Mouse (Mus musculus) forebrain, embryonic 15.5 days (tissue): ENCODE measurements around the gene Txnip. TPM values are rescaled to one million over a fixed set of nuclear protein-coding genes. Genes with fewer than 3 reads are reported as not detected.

ENCODE experiments used
- ATAC-seq: fragments of 200-750 bp; cut with Nextera tagmentation; replicated peaks from 2 replicates; pipeline ENCODE4 v1.8.0; 2017; ENCODE audit warnings: mild to moderate bottlenecking, moderate TSS enrichment, moderate library complexity
- H3K27ac ChIP-seq: fragments of 300-500 bp; sonication (generic); replicated peaks from 2 replicates; pipeline ENCODE4 v1.5.1; 2015; ENCODE audit warnings: mild to moderate bottlenecking, inconsistent platforms
- H3K27me3 ChIP-seq: fragments of 300-500 bp; sonication (generic); 2 replicates; pipeline ENCODE4 v1.6.1; 2015; ENCODE audit warnings: inconsistent platforms
- H3K36me3 ChIP-seq: fragments of 300-500 bp; sonication (generic); 2 replicates; pipeline ENCODE4 v1.6.1; 2015; ENCODE audit warnings: mild to moderate bottlenecking, inconsistent platforms
- H3K4me1 ChIP-seq: fragments of 300-500 bp; sonication (generic); 2 replicates; pipeline ENCODE4 v1.6.1; 2015; ENCODE audit warnings: inconsistent platforms
- H3K4me2 ChIP-seq: fragments of 300-500 bp; sonication (generic); replicated peaks from 2 replicates; pipeline ENCODE4 v1.6.1; 2015; ENCODE audit warnings: mild to moderate bottlenecking, inconsistent platforms
- H3K4me3 ChIP-seq: fragments of 300-500 bp; sonication (generic); 2 replicates; pipeline ENCODE4 v1.5.1; 2015; ENCODE audit warnings: mild to moderate bottlenecking, inconsistent platforms
- H3K9ac ChIP-seq: fragments of 300-500 bp; sonication (generic); replicated peaks from 2 replicates; pipeline ENCODE4 v1.6.1; 2015; ENCODE audit warnings: mild to moderate bottlenecking, inconsistent platforms
- H3K9me3 ChIP-seq: fragments of 300-500 bp; sonication (generic); 2 replicates; pipeline ENCODE4 v1.6.1; 2016; ENCODE audit warnings: inconsistent platforms
- WGBS: fragments of 180-500 bp; shearing (Covaris S2); methylation state at CpG from one replicate; pipeline ENCODE4 v1.1.7; 2015; ENCODE audit warnings: mixed read lengths; 5-methylcytosine and 5-hydroxymethylcytosine counted together
- polyA plus RNA-seq: library from polyadenylated mRNA; unstranded; fragments of >200 nt; fragmentation: Nextera tagmentation; extraction: Ambion mirVana; gene quantifications from 2 replicates; pipeline ENCODE4 v1.2.1, GENCODE M21; 2015

Txnip gene
- polyA plus RNA-seq, 1 experiment from 2014 or later, result 68.4 TPM

DNA sequence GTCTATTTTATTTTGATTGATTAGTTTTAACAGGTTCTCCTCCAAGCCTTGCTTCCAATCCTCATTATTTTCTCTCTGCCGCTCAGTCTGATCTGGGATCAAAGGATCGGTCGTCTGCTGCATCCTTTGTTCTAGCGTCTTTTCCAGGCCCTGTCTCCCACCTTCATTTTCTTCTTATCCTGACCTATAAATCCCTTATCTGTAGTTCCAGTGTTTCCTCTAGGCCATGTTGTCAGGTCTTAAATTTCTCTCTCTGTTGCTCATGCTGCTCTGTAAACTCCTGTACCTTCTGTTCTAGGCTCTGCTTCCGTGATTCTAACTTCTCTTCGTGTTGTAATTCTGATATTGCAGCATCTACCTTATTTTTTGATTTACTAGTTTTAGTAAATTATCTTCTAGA lies 17.0 kb upstream of the Txnip start:
- H3K4me2 ChIP-seq, result no peak overlapping the region
- H3K36me3 ChIP-seq, result no peaks in the 10 kb centered on the region
- 23% methylated on average over 6 of the region's 6 CpGs for WGBS
- H3K27me3 ChIP-seq, result no peaks in the 10 kb centered on the region
- H3K4me1 ChIP-seq, result 0 out of 2 replicates have a peak, but pooled peaks cover 2% of the 10 kb centered on the region
- H3K9ac ChIP-seq, result no peak overlapping the region
- no peak overlapping the region for H3K4me3 ChIP-seq
- no peak for ATAC-seq
- H3K9me3 ChIP-seq, result no peaks in the 10 kb centered on the region
- no peak overlapping the region for H3K27ac ChIP-seq

DNA sequence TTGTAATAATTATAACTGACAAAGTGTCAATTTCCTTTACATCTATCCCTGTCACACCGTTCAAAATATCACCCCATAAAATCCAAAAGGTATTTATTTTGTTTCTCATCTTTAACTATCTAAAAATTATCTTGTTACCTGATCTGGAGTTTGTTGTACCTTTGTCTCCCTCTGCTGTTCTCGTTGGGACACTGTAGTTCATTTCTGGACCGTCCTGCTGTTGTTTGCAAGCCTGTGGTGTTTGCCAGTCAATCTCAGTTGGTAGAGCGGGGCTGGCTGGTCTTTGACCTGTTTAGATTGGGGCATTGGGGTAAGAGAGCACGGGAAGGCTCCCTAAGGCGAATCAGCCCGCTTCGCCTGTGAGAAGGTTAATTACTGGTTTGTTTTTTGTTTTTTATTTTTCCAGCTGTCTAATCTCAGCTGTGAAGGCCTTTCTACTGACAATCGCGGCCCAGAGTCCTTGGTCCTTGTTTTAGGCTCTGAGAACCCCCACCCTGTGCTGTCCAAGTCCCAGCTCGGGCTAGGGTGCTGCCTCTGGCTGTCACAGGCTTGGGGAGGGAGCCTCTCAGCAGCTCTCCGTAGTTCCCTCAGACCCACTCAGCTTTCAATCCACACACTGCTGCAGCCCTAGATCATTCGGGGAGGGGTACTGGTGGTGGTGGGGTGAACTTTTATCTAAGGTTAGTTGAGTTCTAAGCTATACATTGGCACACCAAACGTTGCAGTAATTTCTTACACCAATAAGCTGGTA lies 16.3 kb upstream of the Txnip start:
- H3K4me3 ChIP-seq, result no peak overlapping the region

DNA sequence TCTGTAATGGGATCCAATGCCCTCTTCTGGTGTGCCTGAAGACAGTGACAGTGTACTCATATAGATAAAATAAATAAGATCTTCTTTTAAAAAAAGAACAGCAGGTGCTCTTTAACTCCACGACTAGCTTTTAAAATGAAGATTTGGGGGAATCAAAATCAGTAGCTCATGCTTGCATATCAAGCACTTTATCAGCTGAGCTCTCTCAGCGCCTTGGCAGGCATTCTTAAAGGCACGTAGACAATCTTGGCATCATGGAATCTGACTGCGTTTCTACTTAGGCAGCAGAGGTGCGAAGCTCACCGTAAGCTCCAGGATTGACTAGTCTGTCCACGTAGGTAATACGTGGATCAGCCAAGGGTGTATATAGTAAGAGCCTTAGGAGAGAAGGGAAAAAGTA lies 15.2 kb upstream of the Txnip start:
- Histone ChIP-seq H3K4me1 (peaks cover 2% of the 10 kb centered on the region; the same call in 1 of the 2 replicates), H3K36me3 (no peaks in the 10 kb centered on the region), H3K4me3 (no peak overlapping the region), H3K9me3 (no peaks in the 10 kb centered on the region), H3K27ac (no peak overlapping the region), H3K9ac (no peak overlapping the region), H3K27me3 (no peaks in the 10 kb centered on the region), H3K4me2 (no peak overlapping the region)
- no peak for ATAC-seq
- WGBS, result 77% methylated on average over 8 of the region's 8 CpGs

More for the DNA sequence above, 16.3 kb upstream of the Txnip start:
- no peaks in the 10 kb centered on the region for H3K27me3 ChIP-seq
- WGBS, result 17% methylated on average over 14 of the region's 14 CpGs
- H3K9ac ChIP-seq, result 0 out of 2 replicates have a peak overlapping the region, but pooled peaks have one; percentile 4
- H3K36me3 ChIP-seq, result no peaks in the 10 kb centered on the region
- no peak overlapping the region for H3K27ac ChIP-seq
- ATAC-seq, result no peak
- H3K4me2 ChIP-seq, result no peak overlapping the region
- H3K9me3 ChIP-seq, result no peaks in the 10 kb centered on the region
- H3K4me1 ChIP-seq, result 0 out of 2 replicates have a peak, but pooled peaks cover 2% of the 10 kb centered on the region

DNA sequence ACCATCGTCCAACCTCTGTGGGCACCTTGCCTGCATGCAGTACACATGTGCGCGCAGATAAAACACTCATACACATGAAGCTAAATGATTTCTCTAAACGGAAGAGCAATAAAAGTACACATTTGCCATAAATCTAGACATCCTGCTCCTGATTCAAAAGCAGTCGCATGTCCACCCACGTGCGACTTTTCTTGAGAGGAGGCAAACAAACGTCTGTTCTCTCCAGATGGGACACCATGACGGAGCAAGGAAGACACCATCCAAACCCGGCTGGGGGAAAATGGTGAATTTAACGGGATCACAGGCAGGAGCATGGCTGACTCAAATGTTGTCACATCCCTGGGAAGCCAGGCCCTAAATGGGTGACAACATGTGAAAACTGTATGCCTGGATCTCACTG lies 14.4 kb upstream of the Txnip start:
- no peak overlapping the region for H3K27ac ChIP-seq
- no peak for ATAC-seq
- no peak overlapping the region for H3K4me3 ChIP-seq
- H3K36me3 ChIP-seq, result no peaks in the 10 kb centered on the region
- H3K4me2 ChIP-seq, result no peak overlapping the region
- no peaks in the 10 kb centered on the region for H3K9me3 ChIP-seq
- H3K27me3 ChIP-seq, result no peaks in the 10 kb centered on the region
- no peak overlapping the region for H3K9ac ChIP-seq
- H3K4me1 ChIP-seq, result peaks cover 2% of the 10 kb centered on the region; the same call in 1 of the 2 replicates
- WGBS, result 85% methylated on average over 11 of the region's 11 CpGs

DNA sequence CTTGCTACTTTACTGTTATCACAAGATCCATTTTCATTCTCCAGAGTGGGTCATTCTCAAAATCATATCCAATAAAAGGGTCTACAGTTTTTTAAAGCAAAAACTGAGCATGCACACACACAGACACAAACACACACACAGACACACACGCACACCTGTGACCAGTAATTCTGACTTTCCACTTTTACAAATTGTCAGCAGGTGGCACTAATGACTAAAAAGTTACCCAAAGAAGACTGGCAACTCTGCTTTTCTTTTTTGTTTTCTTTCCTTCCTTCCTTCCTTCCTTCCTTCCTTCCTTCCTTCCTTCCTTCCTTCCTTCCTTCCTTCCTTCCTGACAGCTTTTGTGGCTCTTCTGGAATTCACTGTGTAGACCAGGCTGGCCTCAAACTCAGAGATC lies 12.2 kb upstream of the Txnip start:
- WGBS, result 38% methylated on average over 1 of the region's 1 CpGs
- Histone ChIP-seq H3K27me3 (no peaks in the 10 kb centered on the region), H3K36me3 (no peaks in the 10 kb centered on the region), H3K4me3 (no peak overlapping the region), H3K4me1 (peaks cover 2% of the 10 kb centered on the region; the same call in 1 of the 2 replicates), H3K4me2 (no peak overlapping the region), H3K9me3 (no peaks in the 10 kb centered on the region), H3K27ac (no peak overlapping the region), H3K9ac (no peak overlapping the region)
- no peak for ATAC-seq

DNA sequence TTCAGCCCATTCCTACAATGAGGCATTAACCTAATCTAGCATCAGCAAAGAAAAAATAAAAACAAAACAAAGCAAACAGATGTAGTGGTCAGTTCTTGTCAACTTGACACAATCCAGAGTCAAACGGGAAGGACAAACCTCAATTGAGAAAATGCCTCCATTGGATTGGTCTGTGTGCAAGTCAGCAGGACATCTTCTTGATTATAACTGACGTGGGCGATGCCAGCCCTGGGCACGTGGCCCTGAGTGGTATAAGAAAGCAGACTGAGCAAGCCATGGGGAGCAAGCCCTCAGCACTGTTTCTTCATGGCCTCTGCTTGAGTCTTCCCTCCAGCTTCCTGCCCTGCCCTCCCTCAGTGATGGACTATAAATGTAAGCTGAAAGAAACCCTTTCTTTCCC lies 10.9 kb upstream of the Txnip start:
- Histone ChIP-seq H3K27me3 (no peaks in the 10 kb centered on the region), H3K27ac (no peak overlapping the region), H3K4me3 (no peak overlapping the region), H3K9ac (no peak overlapping the region), H3K4me1 (no peaks in the 10 kb centered on the region; the same call in 1 of the 2 replicates), H3K36me3 (no peaks in the 10 kb centered on the region), H3K4me2 (no peak overlapping the region), H3K9me3 (no peaks in the 10 kb centered on the region)
- ATAC-seq, result no peak
- 39% methylated on average over 4 of the region's 4 CpGs for WGBS

DNA sequence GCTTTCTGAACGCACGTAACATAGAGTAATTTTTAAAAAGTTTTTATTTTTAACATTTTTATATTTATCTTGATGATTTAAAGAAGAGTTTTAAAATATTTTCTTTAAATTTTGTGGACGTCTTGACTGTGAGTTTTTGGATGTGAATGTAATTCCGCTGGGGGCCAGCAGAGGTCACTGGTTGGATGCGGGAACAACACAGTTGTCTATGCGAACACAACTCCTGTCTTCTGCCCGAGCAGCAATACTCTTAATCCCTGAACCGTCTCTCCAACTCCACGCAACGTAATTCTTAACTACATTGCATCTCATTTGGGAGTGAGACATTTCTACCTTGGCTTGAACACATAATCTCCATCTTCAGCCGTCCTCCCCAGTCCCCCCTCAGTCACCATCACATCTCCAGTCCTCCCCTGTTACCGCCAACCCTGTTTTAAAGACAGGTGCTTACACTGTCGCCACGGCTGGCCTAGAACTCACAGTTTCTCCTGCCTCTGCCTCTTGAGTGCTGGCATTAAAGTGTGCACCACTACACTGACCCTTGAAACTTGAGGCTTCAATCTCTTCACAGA lies 10.3 kb upstream of the Txnip start:
- Histone ChIP-seq H3K27ac (no peak overlapping the region), H3K9me3 (no peaks in the 10 kb centered on the region), H3K27me3 (no peaks in the 10 kb centered on the region), H3K4me1 (no peaks in the 10 kb centered on the region; the same call in 1 of the 2 replicates), H3K36me3 (no peaks in the 10 kb centered on the region), H3K4me2 (peak overlapping the region; percentile 30; the same call in 1 of the 2 replicates), H3K9ac (no peak overlapping the region), H3K4me3 (peak overlapping the region; percentile 14)
- WGBS, result 7% methylated on average over 14 of the region's 14 CpGs
- ATAC-seq, result peak; percentile 67

DNA sequence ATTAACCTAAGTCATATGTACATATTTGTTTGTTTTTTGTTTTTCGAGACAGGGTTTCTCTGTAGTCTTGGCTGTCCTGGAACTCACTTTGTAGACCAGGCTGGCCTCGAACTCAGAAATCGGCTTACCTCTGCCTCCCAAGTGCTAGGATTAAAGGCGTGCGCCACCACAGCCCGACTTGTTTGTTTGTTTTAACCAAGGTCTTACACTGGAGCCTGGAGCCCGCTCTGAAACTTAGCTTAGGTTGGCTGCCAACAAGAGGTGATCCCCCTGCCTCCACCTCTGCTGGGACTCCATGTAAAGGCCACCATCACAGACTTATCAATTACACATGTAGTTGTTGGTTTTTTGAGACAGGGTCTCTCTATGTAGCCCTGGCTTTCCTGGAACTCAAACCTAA lies 8.9 kb upstream of the Txnip start:
- Histone ChIP-seq H3K36me3 (no peaks in the 10 kb centered on the region), H3K4me2 (no peak overlapping the region), H3K27ac (no peak overlapping the region), H3K9ac (no peak overlapping the region), H3K4me1 (no peaks in the 10 kb centered on the region; the same call in 1 of the 2 replicates), H3K4me3 (no peak overlapping the region), H3K27me3 (no peaks in the 10 kb centered on the region), H3K9me3 (no peaks in the 10 kb centered on the region)
- no peak for ATAC-seq
- 83% methylated on average over 7 of the region's 7 CpGs for WGBS

DNA sequence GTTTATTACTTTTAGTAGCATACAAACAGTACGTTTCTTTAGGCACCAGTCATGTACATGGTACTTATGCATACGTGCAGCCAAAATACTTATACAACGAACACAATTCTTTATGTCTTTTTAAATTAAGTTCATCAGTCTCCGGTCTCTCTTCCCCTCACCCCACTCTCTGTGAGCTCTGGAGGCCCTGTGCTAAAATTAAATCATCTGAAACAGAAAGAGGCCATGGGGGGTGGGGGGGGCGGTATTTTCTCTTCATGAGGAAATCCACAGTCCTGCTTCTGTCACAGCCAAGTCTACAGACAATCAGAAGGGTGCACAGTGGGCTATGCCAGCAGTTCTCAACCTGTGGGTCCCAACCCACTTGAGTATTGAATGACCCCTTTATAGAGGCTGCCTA lies 8.4 kb upstream of the Txnip start:
- WGBS, result 81% methylated on average over 5 of the region's 5 CpGs
- Histone ChIP-seq H3K4me1 (no peaks in the 10 kb centered on the region; the same call in 1 of the 2 replicates), H3K4me2 (no peak overlapping the region), H3K27me3 (no peaks in the 10 kb centered on the region), H3K9ac (no peak overlapping the region), H3K27ac (no peak overlapping the region), H3K36me3 (no peaks in the 10 kb centered on the region), H3K9me3 (no peaks in the 10 kb centered on the region), H3K4me3 (no peak overlapping the region)
- no peak for ATAC-seq

DNA sequence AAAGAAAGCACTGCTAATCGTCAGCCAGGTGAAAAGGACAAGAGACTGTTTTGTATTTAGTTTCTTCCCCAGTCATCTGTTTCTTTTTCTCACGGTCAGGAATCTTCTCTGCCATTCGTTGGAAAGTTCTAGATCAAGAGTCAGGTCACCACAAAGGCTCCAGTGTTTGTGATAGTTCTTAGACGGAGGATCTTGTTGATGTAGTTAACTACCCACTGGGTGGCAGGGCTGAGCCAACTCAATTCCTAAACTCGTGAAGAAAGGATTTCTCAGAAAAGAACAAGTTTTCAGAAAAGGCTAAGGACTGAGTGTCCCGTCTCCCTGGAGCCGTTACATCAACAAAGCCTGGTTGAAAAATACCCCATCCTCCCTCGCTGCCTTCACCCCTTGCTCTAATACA lies 6.6 kb upstream of the Txnip start:
- no peak overlapping the region for H3K27ac ChIP-seq
- ATAC-seq, result no peak
- no peak overlapping the region for H3K4me3 ChIP-seq
- peaks cover 16% of the 10 kb centered on the region for H3K4me1 ChIP-seq
- H3K36me3 ChIP-seq, result no peaks in the 10 kb centered on the region
- no peaks in the 10 kb centered on the region for H3K9me3 ChIP-seq
- H3K9ac ChIP-seq, result no peak overlapping the region
- WGBS, result 9% methylated on average over 8 of the region's 8 CpGs
- H3K4me2 ChIP-seq, result no peak overlapping the region
- no peaks in the 10 kb centered on the region for H3K27me3 ChIP-seq

DNA sequence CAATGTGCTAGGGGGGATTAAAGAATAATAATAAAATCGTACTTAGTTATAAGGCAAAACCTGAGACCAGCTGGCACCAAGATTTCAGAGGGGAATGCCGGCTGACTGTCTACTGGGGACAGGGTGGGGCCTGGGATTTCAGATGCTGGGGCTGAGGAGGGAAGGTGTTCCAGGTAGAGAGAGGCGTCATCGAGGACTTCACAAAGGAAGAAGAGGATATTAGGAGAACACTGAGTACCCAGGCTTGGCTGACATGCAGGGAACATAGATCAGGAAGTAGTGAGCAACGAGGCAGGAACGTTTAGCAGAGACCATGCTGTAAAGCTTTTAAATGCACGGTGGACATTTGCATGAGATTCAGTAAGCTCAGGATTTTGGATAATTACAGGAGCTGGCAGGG lies 5.9 kb upstream of the Txnip start:
- H3K36me3 ChIP-seq, result no peaks in the 10 kb centered on the region
- H3K27ac ChIP-seq, result no peak overlapping the region
- no peaks in the 10 kb centered on the region for H3K27me3 ChIP-seq
- no peak for ATAC-seq
- H3K4me2 ChIP-seq, result no peak overlapping the region
- H3K4me1 ChIP-seq, result peaks cover 21% of the 10 kb centered on the region
- H3K4me3 ChIP-seq, result no peak overlapping the region
- H3K9me3 ChIP-seq, result no peaks in the 10 kb centered on the region
- no peak overlapping the region for H3K9ac ChIP-seq
- 69% methylated on average over 7 of the region's 7 CpGs for WGBS

DNA sequence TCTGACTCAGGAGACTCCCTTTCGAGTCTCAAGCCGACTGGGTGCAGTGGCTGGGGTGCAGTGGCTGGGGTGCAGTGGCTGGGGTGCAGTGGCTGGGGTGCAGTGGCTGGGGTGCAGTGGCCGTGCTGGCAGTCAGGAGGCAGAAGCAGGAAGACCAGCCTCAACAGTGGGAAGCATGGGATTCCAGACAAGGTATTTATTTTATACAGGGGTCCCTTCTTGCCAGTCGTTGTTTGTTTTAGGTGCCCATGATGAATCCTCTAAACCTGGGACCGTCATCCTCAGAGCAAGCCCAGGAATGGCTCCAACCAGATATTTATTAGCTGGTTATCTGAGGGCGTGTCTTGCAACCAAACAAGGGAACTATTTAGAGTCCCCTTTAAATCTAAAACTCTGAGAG lies 4.2 kb upstream of the Txnip start:
- Histone ChIP-seq H3K9me3 (no peaks in the 10 kb centered on the region), H3K9ac (no peak overlapping the region), H3K27me3 (no peaks in the 10 kb centered on the region), H3K4me3 (no peak overlapping the region), H3K27ac (no peak overlapping the region), H3K4me1 (peaks cover 28% of the 10 kb centered on the region), H3K4me2 (no peak overlapping the region), H3K36me3 (no peaks in the 10 kb centered on the region)
- 86% methylated on average over 6 of the region's 6 CpGs for WGBS
- no peak for ATAC-seq
